Mouse (Mus musculus): ENCODE results near the gene Catsperg1.

GRCm38 (mm10) chr7:29167656-29168055 lies 46.2 kb downstream of the Catsperg1 start:
- TF ChIP-seq CTCF (IDR thresholded peaks at IDR 0.05; ENCODE audit: low read depth) = no peak
- no peak for TF ChIP-seq EP300 (IDR thresholded peaks at IDR 0.05; ENCODE audit: low read depth)

Data from heart, postnatal 0 days (tissue).